Mouse (Mus musculus): ENCODE measurements around the gene Kcnk15. TPM values are rescaled to one million over a fixed set of nuclear protein-coding genes. Genes with fewer than 3 reads are reported as not detected.

Kcnk15 gene
- polyA plus RNA-seq, 1 experiment from 2014 or later: not detected

DNA sequence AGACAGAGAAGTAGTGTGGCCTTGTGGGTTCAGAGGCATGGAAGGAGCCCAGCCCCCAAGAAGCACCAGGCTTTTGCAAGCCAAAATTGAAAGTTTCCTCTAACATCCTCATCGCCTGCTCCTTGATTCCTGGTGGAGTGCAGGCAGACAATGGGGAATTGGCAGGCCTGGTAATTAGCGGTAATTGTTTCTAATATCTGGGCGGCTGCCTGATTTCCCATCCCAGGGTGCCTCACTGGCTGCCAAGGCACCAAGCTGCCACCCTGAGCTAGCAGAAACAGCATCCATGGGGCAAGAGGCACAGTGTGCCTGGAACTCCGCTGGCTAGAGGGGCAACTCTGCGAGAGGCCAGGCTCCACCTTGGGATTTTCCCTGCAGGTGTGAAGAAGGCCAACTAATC lies 16.3 kb downstream of the Kcnk15 start:
- Histone ChIP-seq H3K27ac (no peak overlapping the region), H3K4me2 (ENCODE audit: low read length) (no peak overlapping the region), H3K4me1 (replicated peaks; ENCODE audit: insufficient read depth, low read length) (no peaks in the 10 kb centered on the region), H3K4me3 (replicated peaks; ENCODE audit: low read depth, low read length) (no peak overlapping the region), H3K36me3 (ENCODE audit: insufficient read depth, low read length) (no peaks in the 10 kb centered on the region), H3K9ac (ENCODE audit: low read depth, low read length) (no peak overlapping the region), H3K27me3 (ENCODE audit: insufficient read depth, low read length) (no peaks in the 10 kb centered on the region; the same call in 1 of the 2 replicates), H3K9me3 (replicated peaks; ENCODE audit: low read length) (no peaks in the 10 kb centered on the region)
- no peak for TF ChIP-seq CTCF (IDR thresholded peaks at IDR 0.05; ENCODE audit: low read depth)
- DNase-seq (ENCODE audit: low spot score) (no peak), ATAC-seq (replicated peaks; ENCODE audit: low FRiP score, low read depth) (no peak)
- WGBS: 61% methylated on average over 5 of the region's 5 CpGs

DNA sequence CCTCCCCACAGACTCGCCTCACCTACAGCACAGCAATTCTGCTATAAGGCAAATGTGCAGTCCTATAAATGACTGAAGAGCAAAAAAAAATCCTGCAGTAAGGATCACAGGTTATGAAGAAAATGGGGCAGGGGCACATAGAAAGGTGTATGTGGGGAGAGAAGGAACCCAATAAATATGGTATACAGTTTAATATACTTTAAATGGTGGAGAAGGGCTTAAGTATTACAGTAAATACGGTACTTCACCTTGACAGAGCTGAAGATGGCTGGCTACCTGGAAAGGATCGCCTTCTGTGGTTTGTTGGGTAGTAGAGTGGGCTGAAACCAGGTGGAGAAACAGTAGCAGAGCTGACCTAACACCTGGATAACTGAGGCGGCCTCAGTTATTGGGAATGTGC lies 17.8 kb downstream of the Kcnk15 start:
- Histone ChIP-seq H3K4me1 (replicated peaks; ENCODE audit: insufficient read depth, low read length) (no peaks in the 10 kb centered on the region), H3K4me3 (replicated peaks; ENCODE audit: low read depth, low read length) (no peak overlapping the region), H3K27ac (no peak overlapping the region), H3K9me3 (replicated peaks; ENCODE audit: low read length) (no peaks in the 10 kb centered on the region), H3K9ac (ENCODE audit: low read depth, low read length) (no peak overlapping the region), H3K4me2 (ENCODE audit: low read length) (no peak overlapping the region), H3K27me3 (ENCODE audit: insufficient read depth, low read length) (no peaks in the 10 kb centered on the region; the same call in 1 of the 2 replicates), H3K36me3 (ENCODE audit: insufficient read depth, low read length) (no peaks in the 10 kb centered on the region)
- DNase-seq (ENCODE audit: low spot score): no peak
- no peak for TF ChIP-seq CTCF (IDR thresholded peaks at IDR 0.05; ENCODE audit: low read depth)
- no peak for ATAC-seq (replicated peaks; ENCODE audit: low FRiP score, low read depth)
- WGBS: 84% methylated on average over 4 of the region's 4 CpGs

DNA sequence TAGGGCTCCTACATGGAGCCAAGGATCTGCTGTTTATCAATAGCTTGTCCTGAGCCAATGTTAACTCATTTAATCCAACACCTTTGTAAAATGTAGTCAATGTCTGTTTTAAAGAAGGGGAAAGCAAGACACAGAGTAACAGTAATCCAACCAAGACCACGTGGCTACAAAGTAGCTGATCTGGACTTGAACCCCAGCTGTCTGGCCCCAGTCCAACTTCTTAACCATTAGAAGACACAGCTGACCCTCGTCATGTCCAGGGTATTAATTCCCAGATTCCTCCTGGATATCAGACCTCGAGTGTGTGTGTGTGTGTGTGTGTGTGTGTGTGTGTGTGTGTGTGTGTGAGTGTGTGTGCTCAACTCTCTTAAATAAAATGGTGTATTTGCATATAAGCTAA lies 18.5 kb downstream of the Kcnk15 start:
- TF ChIP-seq CTCF (IDR thresholded peaks at IDR 0.05; ENCODE audit: low read depth): no peak
- H3K9me3 ChIP-seq (replicated peaks; ENCODE audit: low read length): no peaks in the 10 kb centered on the region
- H3K9ac ChIP-seq (ENCODE audit: low read depth, low read length): no peak overlapping the region
- no peak overlapping the region for H3K4me3 ChIP-seq (replicated peaks; ENCODE audit: low read depth, low read length)
- no peak for ATAC-seq (replicated peaks; ENCODE audit: low FRiP score, low read depth)
- WGBS: 27% methylated on average over 3 of the region's 3 CpGs
- H3K4me1 ChIP-seq (replicated peaks; ENCODE audit: insufficient read depth, low read length): no peaks in the 10 kb centered on the region
- H3K4me2 ChIP-seq (ENCODE audit: low read length): no peak overlapping the region
- H3K27me3 ChIP-seq (ENCODE audit: insufficient read depth, low read length): no peaks in the 10 kb centered on the region; the same call in 1 of the 2 replicates
- DNase-seq (ENCODE audit: low spot score): no peak
- H3K36me3 ChIP-seq (ENCODE audit: insufficient read depth, low read length): no peaks in the 10 kb centered on the region
- H3K27ac ChIP-seq: no peak overlapping the region

DNA sequence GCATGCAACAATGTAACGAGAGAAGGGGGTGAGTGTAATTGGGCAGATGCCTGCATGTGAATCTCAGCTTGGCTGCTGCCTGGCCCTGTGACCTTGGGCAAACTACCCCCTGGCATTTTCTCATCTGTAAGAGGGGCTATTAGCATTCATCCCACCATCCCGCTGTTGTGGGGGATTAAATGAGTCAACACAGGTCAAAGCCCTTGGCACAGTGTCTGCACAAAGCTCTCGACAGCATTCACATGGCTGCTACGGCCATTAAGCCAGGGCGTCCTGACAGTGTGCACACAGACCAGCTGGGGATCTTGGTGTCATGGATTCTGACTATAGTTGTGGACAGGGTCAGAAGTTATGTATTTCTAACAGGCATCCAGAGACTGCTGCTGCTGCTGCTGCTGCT lies 21.4 kb downstream of the Kcnk15 start:
- Histone ChIP-seq H3K4me1 (replicated peaks; ENCODE audit: insufficient read depth, low read length) (no peaks in the 10 kb centered on the region), H3K9ac (ENCODE audit: low read depth, low read length) (no peak overlapping the region), H3K36me3 (ENCODE audit: insufficient read depth, low read length) (no peaks in the 10 kb centered on the region), H3K4me3 (replicated peaks; ENCODE audit: low read depth, low read length) (no peak overlapping the region), H3K27ac (no peak overlapping the region), H3K27me3 (ENCODE audit: insufficient read depth, low read length) (no peaks in the 10 kb centered on the region; the same call in 1 of the 2 replicates), H3K9me3 (replicated peaks; ENCODE audit: low read length) (no peaks in the 10 kb centered on the region), H3K4me2 (ENCODE audit: low read length) (no peak overlapping the region)
- 37% methylated on average over 5 of the region's 5 CpGs for WGBS
- DNase-seq (ENCODE audit: low spot score) (no peak), ATAC-seq (replicated peaks; ENCODE audit: low FRiP score, low read depth) (no peak)
- no peak for TF ChIP-seq CTCF (IDR thresholded peaks at IDR 0.05; ENCODE audit: low read depth)

DNA sequence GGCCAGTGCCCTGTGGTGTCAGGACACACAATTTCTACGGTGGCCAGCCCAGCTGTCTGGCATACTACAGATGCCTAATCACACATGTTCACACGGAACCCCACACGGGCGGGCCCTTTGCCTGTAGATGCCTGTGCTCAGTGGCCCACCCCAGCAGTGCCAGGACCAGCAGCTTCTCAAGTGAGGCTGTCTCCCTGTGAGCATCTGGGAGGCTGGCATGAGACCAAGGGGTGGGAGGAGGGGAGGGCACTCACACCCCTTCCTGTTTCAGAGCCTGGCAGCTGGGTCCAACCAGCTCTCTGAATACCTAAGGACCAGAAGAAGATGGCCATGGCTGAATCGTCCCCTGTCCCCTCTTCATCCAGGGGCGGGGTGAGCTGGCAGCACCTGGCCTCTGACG lies 22.0 kb downstream of the Kcnk15 start:
- H3K9ac ChIP-seq (ENCODE audit: low read depth, low read length): no peak overlapping the region
- H3K36me3 ChIP-seq (ENCODE audit: insufficient read depth, low read length): no peaks in the 10 kb centered on the region
- H3K9me3 ChIP-seq (replicated peaks; ENCODE audit: low read length): no peaks in the 10 kb centered on the region
- no peaks in the 10 kb centered on the region for H3K4me1 ChIP-seq (replicated peaks; ENCODE audit: insufficient read depth, low read length)
- DNase-seq (ENCODE audit: low spot score) (no peak), ATAC-seq (replicated peaks; ENCODE audit: low FRiP score, low read depth) (no peak)
- WGBS: 64% methylated on average over 7 of the region's 7 CpGs
- no peak overlapping the region for H3K4me2 ChIP-seq (ENCODE audit: low read length)
- H3K27me3 ChIP-seq (ENCODE audit: insufficient read depth, low read length): no peaks in the 10 kb centered on the region; the same call in 1 of the 2 replicates
- no peak overlapping the region for H3K4me3 ChIP-seq (replicated peaks; ENCODE audit: low read depth, low read length)
- no peak overlapping the region for H3K27ac ChIP-seq
- TF ChIP-seq CTCF (IDR thresholded peaks at IDR 0.05; ENCODE audit: low read depth): no peak

DNA sequence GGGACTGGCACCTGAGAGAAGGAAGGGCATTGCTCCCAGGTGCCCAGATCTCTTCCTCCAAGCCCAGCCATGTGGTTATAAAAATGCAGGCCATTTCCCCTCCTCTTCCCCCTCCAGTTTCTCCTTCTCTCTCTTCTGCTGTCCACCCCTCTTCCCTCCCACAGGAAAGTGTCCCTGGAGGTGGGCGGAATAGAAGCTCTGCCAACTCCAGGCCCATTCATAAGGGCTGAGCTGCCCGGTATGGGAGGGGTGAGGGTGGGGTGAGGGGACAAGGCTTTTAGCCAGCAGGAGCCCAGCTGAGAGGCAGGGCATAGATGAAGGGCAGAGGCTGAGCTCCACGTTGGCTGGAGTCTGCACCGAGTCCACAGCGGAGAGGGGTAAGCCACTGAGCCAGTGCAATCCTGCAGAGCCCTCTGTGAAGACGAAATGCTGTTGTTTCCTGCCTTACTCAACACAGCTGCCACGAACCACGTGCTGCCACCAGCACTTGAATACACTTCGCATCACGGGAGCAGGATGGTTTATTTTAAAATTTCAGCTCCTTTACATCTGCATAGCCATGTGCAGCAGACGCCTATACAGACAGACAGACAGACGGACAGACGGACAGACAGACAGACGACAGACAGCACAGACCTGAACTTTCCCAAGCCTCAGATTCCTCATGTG lies 23.5 kb downstream of the Kcnk15 start:
- ATAC-seq (replicated peaks; ENCODE audit: low FRiP score, low read depth) (no peak), DNase-seq (ENCODE audit: low spot score) (no peak)
- Histone ChIP-seq H3K27me3 (ENCODE audit: insufficient read depth, low read length) (no peaks in the 10 kb centered on the region; the same call in 1 of the 2 replicates), H3K9me3 (replicated peaks; ENCODE audit: low read length) (no peaks in the 10 kb centered on the region), H3K4me2 (ENCODE audit: low read length) (no peak overlapping the region), H3K4me1 (replicated peaks; ENCODE audit: insufficient read depth, low read length) (no peaks in the 10 kb centered on the region), H3K9ac (ENCODE audit: low read depth, low read length) (no peak overlapping the region), H3K36me3 (ENCODE audit: insufficient read depth, low read length) (no peaks in the 10 kb centered on the region), H3K4me3 (replicated peaks; ENCODE audit: low read depth, low read length) (no peak overlapping the region), H3K27ac (no peak overlapping the region)
- no peak for TF ChIP-seq CTCF (IDR thresholded peaks at IDR 0.05; ENCODE audit: low read depth)
- 75% methylated on average over 14 of the region's 14 CpGs for WGBS

DNA sequence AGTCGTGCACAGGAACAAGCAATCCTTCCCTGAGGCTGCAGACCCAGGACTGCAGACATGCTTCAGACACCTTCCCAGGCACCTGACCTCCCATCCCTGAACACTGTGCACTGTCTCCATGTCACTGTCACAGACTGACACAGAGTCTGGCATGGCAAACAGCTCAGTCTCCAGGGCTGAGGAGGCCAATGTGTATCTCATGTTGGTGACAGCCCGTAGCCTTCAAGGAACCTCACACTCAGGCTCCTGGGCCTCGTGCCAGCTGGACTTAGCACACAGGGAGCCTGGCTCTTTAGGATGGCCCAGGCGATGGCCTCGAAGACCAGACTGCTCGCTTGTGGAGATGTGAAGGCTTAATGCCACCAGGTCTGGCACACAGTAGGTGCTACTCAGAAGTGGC lies 27.4 kb downstream of the Kcnk15 start:
- WGBS: 82% methylated on average over 6 of the region's 6 CpGs
- no peak overlapping the region for H3K4me3 ChIP-seq (replicated peaks; ENCODE audit: low read depth, low read length)
- DNase-seq (ENCODE audit: low spot score): no peak
- TF ChIP-seq CTCF (IDR thresholded peaks at IDR 0.05; ENCODE audit: low read depth): no peak
- H3K4me2 ChIP-seq (ENCODE audit: low read length): no peak overlapping the region
- ATAC-seq (replicated peaks; ENCODE audit: low FRiP score, low read depth): no peak
- no peaks in the 10 kb centered on the region for H3K4me1 ChIP-seq (replicated peaks; ENCODE audit: insufficient read depth, low read length)
- H3K27me3 ChIP-seq (ENCODE audit: insufficient read depth, low read length): no peaks in the 10 kb centered on the region
- no peak overlapping the region for H3K9ac ChIP-seq (ENCODE audit: low read depth, low read length)
- no peaks in the 10 kb centered on the region for H3K36me3 ChIP-seq (ENCODE audit: insufficient read depth, low read length)
- no peaks in the 10 kb centered on the region for H3K9me3 ChIP-seq (replicated peaks; ENCODE audit: low read length)
- H3K27ac ChIP-seq: no peak overlapping the region

Data from kidney, postnatal 0 days (tissue).